Mouse (Mus musculus) olfactory bulb, adult 2 months (tissue): ENCODE measurements around the gene Slfn2.

Experiments used
- CTCF ChIP-seq: fragments of 200-500 bp; IDR thresholded peaks from 2 replicates; pipeline ENCODE4 v1.5.1; 2012; ENCODE audit warnings: low read depth, mild to moderate bottlenecking, low read length, moderate library complexity; ENCODE audit not compliant: insufficient read depth
- POLR2A ChIP-seq: fragments of 200-500 bp; IDR thresholded peaks from 2 replicates; pipeline ENCODE4 v1.6.1; 2012; ENCODE audit warnings: mild to moderate bottlenecking, low read depth, low read length, moderate library complexity; ENCODE audit not compliant: insufficient read depth

GRCm38 (mm10) chr11:83084761-83085160 is 19.8 kb downstream of the Slfn2 start:
- TF ChIP-seq CTCF, result no peak
- no peak for TF ChIP-seq POLR2A
